Mouse (Mus musculus) right cerebral cortex, postnatal 10 days (tissue): ENCODE measurements at regions not wholly inside any gene's neighbourhood (a gene's known extent, or its start where the extent isn't known, plus 50 kb on each side); places are given as distances from the start of the nearest gene placed in this dataset.

Experiments
- DNase-seq, 2 experiments: peaks; one replicate each; pipeline ENCODE4 v3.0.0; 2021; ENCODE audit warnings: low spot score in 2 of 2

GRCm38 (mm10) chrX:117559063-117559462, 544.5 kb downstream of the H2afb1 start:
- DNase-seq = peak in 1 of 2 experiments; percentile 18
